Mouse (Mus musculus): ENCODE results near the gene Nt5c2. TPM values are rescaled to one million over a fixed set of nuclear protein-coding genes. Genes with fewer than 3 reads are reported as not detected.

The Nt5c2 gene
- polyA plus RNA-seq (2015; fragmentation: Nextera tagmentation; extraction: Ambion mirVana), result 30.2 and 36.1 TPM in 2 replicates

GRCm38 (mm10) chr19:47014447-47015381 lies at the start of gene Nt5c2, which contains the start of gene Ina:
Nt5c2 (minus strand) TSS chr19:47015153.
Ina (plus strand) TSS chr19:47014698.
- DNase-seq (peak; percentile 46), ATAC-seq (peak; percentile 77)
- 0 out of 2 replicates have a peak, but pooled peaks have one; percentile 25 for TF ChIP-seq CTCF (IDR thresholded peaks at IDR 0.05; ENCODE audit: low read depth)
- no peak for TF ChIP-seq EP300 (IDR thresholded peaks at IDR 0.05; ENCODE audit: low read depth)
- WGBS (ENCODE audit: insufficient replicate concordance), result under 1% methylated on average over 87 of the region's 124 CpGs
- no peak within 1 kb of the TSS for H3K27ac ChIP-seq (ENCODE audit: low read depth)
- peaks cover 19% of the 10 kb centered on the region for H3K4me1 ChIP-seq (ENCODE audit: insufficient read depth)
- no peaks in the 10 kb centered on the region for H3K9me3 ChIP-seq (ENCODE audit: low read length)
- no peak within 1 kb of the TSS for H3K9ac ChIP-seq (replicated peaks)
- H3K4me2 ChIP-seq (ENCODE audit: low read depth, low read length), result peak within 1 kb of the TSS; percentile 66
- peak within 1 kb of the TSS; percentile 40 for H3K4me3 ChIP-seq (ENCODE audit: low read depth, low read length)
- peaks cover 69% of the 10 kb centered on the region for H3K27me3 ChIP-seq (ENCODE audit: insufficient read depth, low read length)
- no peaks in the 10 kb centered on the region for H3K36me3 ChIP-seq (replicated peaks; ENCODE audit: insufficient read depth, low read length)

GRCm38 (mm10) chr19:47057684-47058083 lies 42.7 kb upstream of the Nt5c2 start:
- no peak for DNase-seq
- no peak for ATAC-seq
- TF ChIP-seq CTCF (IDR thresholded peaks at IDR 0.05; ENCODE audit: low read depth) (no peak), EP300 (IDR thresholded peaks at IDR 0.05; ENCODE audit: low read depth) (no peak)
- H3K9ac ChIP-seq (replicated peaks), result no peak overlapping the region
- H3K4me1 ChIP-seq (ENCODE audit: insufficient read depth), result no peaks in the 10 kb centered on the region; the same call in 1 of the 2 replicates
- no peaks in the 10 kb centered on the region for H3K27me3 ChIP-seq (ENCODE audit: insufficient read depth, low read length)
- no peak overlapping the region for H3K27ac ChIP-seq (ENCODE audit: low read depth)
- no peak overlapping the region for H3K4me2 ChIP-seq (ENCODE audit: low read depth, low read length)
- no peak overlapping the region for H3K4me3 ChIP-seq (ENCODE audit: low read depth, low read length)
- H3K36me3 ChIP-seq (replicated peaks; ENCODE audit: insufficient read depth, low read length), result no peaks in the 10 kb centered on the region
- H3K9me3 ChIP-seq (ENCODE audit: low read length), result no peaks in the 10 kb centered on the region
- WGBS (ENCODE audit: insufficient replicate concordance), result 52% methylated on average over 1 of the region's 1 CpGs

GRCm38 (mm10) chr19:47053471-47053870 lies 38.5 kb upstream of the Nt5c2 start:
- H3K4me1 ChIP-seq (ENCODE audit: insufficient read depth), result peaks cover 15% of the 10 kb centered on the region
- DNase-seq, result peak; percentile 49
- 57% methylated on average over 4 of the region's 4 CpGs for WGBS (ENCODE audit: insufficient replicate concordance)
- no peaks in the 10 kb centered on the region for H3K36me3 ChIP-seq (replicated peaks; ENCODE audit: insufficient read depth, low read length)
- peak overlapping the region; percentile 82 for H3K27ac ChIP-seq (ENCODE audit: low read depth)
- no peak for TF ChIP-seq EP300 (IDR thresholded peaks at IDR 0.05; ENCODE audit: low read depth)
- no peak for TF ChIP-seq CTCF (IDR thresholded peaks at IDR 0.05; ENCODE audit: low read depth)
- ATAC-seq, result peak; percentile 83
- H3K27me3 ChIP-seq (ENCODE audit: insufficient read depth, low read length), result no peaks in the 10 kb centered on the region
- no peak overlapping the region for H3K9ac ChIP-seq (replicated peaks)
- H3K4me3 ChIP-seq (ENCODE audit: low read depth, low read length), result no peak overlapping the region
- H3K4me2 ChIP-seq (ENCODE audit: low read depth, low read length), result no peak overlapping the region
- no peaks in the 10 kb centered on the region for H3K9me3 ChIP-seq (ENCODE audit: low read length)

- peak overlapping the region; percentile 82 for H3K27ac ChIP-seq (ENCODE audit: low read depth)
- H3K4me1 ChIP-seq (ENCODE audit: insufficient read depth), result peaks cover 15% of the 10 kb centered on the region
- no peaks in the 10 kb centered on the region for H3K9me3 ChIP-seq (ENCODE audit: low read length)
- ATAC-seq (0 out of 2 replicates have a peak, but pooled peaks have one; percentile 1), DNase-seq (no peak)
- WGBS (ENCODE audit: insufficient replicate concordance), result 63% methylated on average over 4 of the region's 4 CpGs
- no peaks in the 10 kb centered on the region for H3K27me3 ChIP-seq (ENCODE audit: insufficient read depth, low read length)
- no peak overlapping the region for H3K4me3 ChIP-seq (ENCODE audit: low read depth, low read length)
- no peak overlapping the region for H3K9ac ChIP-seq (replicated peaks)
- TF ChIP-seq EP300 (IDR thresholded peaks at IDR 0.05; ENCODE audit: low read depth), result no peak
- TF ChIP-seq CTCF (IDR thresholded peaks at IDR 0.05; ENCODE audit: low read depth), result 0 out of 2 replicates have a peak, but pooled peaks have one; percentile 10
- H3K36me3 ChIP-seq (replicated peaks; ENCODE audit: insufficient read depth, low read length), result 0 out of 2 replicates have a peak, but pooled peaks cover 4% of the 10 kb centered on the region
- H3K4me2 ChIP-seq (ENCODE audit: low read depth, low read length), result no peak overlapping the region
These were observed 38.0 kb upstream of the Nt5c2 start for GRCm38 (mm10) chr19:47052927-47053326.

GRCm38 (mm10) chr19:47050271-47051032 lies 35.5 kb upstream of the Nt5c2 start, which contains the start of gene Pcgf6:
Pcgf6 (minus strand) TSS chr19:47050906.
- H3K4me2 ChIP-seq (ENCODE audit: low read depth, low read length), result peak within 1 kb of the TSS; percentile 97
- ATAC-seq (peak; percentile 82), DNase-seq (peak; percentile 85)
- H3K27me3 ChIP-seq (ENCODE audit: insufficient read depth, low read length), result no peaks in the 10 kb centered on the region
- peak within 1 kb of the TSS; percentile 83 for H3K9ac ChIP-seq (replicated peaks)
- TF ChIP-seq CTCF (IDR thresholded peaks at IDR 0.05; ENCODE audit: low read depth) (no peak), EP300 (IDR thresholded peaks at IDR 0.05; ENCODE audit: low read depth) (no peak)
- peak within 1 kb of the TSS; percentile 85 for H3K27ac ChIP-seq (ENCODE audit: low read depth)
- H3K4me1 ChIP-seq (ENCODE audit: insufficient read depth), result peaks cover 15% of the 10 kb centered on the region
- WGBS (ENCODE audit: insufficient replicate concordance), result under 1% methylated on average over 63 of the region's 75 CpGs
- no peaks in the 10 kb centered on the region for H3K9me3 ChIP-seq (ENCODE audit: low read length)
- H3K4me3 ChIP-seq (ENCODE audit: low read depth, low read length), result peak within 1 kb of the TSS; percentile 84
- H3K36me3 ChIP-seq (replicated peaks; ENCODE audit: insufficient read depth, low read length), result 0 out of 2 replicates have a peak, but pooled peaks cover 7% of the 10 kb centered on the region

All from liver, postnatal 0 days (tissue).